Mouse (Mus musculus): ENCODE data around the gene Tnfsf12. TPM values are rescaled to one million over a fixed set of nuclear protein-coding genes. Genes with fewer than 3 reads are reported as not detected.
"Not testable (repeated sequence)": the region's sequence is repeated elsewhere in the genome, so short reads cannot be mapped to it uniquely, and the experiment has no call there.

Gene Tnfsf12
- 2.4 TPM in 2 replicates for polyA plus RNA-seq (2014; fragmentation: Nextera tagmentation; extraction: Ambion mirVana)

- peak within 1 kb of the TSS; percentile 40 for H3K4me3 ChIP-seq (ENCODE audit: low read depth, low read length)
- 1% methylated on average over 36 of the region's 41 CpGs for WGBS
- no peaks in the 10 kb centered on the region for H3K27me3 ChIP-seq (ENCODE audit: control insufficient read depth, insufficient read depth, low read length)
- ATAC-seq (replicated peaks; ENCODE audit: low FRiP score) = no peak
- peak; percentile 75 for DNase-seq (ENCODE audit: low spot score)
- H3K4me2 ChIP-seq (ENCODE audit: low read depth, low read length, severe bottlenecking) = peak within 1 kb of the TSS; percentile 90
- no peak within 1 kb of the TSS for H3K27ac ChIP-seq (ENCODE audit: low read depth, low read length)
- no peaks in the 10 kb centered on the region for H3K36me3 ChIP-seq (ENCODE audit: control insufficient read depth, insufficient read depth, low read length)
- no peaks in the 10 kb centered on the region for H3K9me3 ChIP-seq (ENCODE audit: control insufficient read depth, low read length)
- peak within 1 kb of the TSS; percentile 75 for H3K9ac ChIP-seq (ENCODE audit: low read length)
- H3K4me1 ChIP-seq (replicated peaks; ENCODE audit: control insufficient read depth, insufficient read depth, low read length) = peaks cover 7% of the 10 kb centered on the region
These were observed at the start of gene Tnfsf12, which contains the start of gene Tnfsfm13 for GRCm38 (mm10) chr11:69695361-69696181. Gene Tnfsf12, minus strand, starts transcription at chr11:69695849. Gene Tnfsfm13, minus strand, starts transcription at chr11:69696098.

GRCm38 (mm10) chr11:69731408-69731807, 35.8 kb upstream of the Tnfsf12 start:
- not testable (repeated sequence) for H3K4me2 ChIP-seq (ENCODE audit: low read depth, low read length, severe bottlenecking); H3K9ac ChIP-seq (ENCODE audit: low read length); H3K27ac ChIP-seq (ENCODE audit: low read depth, low read length); ATAC-seq (replicated peaks; ENCODE audit: low FRiP score); H3K9me3 ChIP-seq (ENCODE audit: control insufficient read depth, low read length); H3K27me3 ChIP-seq (ENCODE audit: control insufficient read depth, insufficient read depth, low read length); H3K4me3 ChIP-seq (ENCODE audit: low read depth, low read length); DNase-seq (ENCODE audit: low spot score); H3K4me1 ChIP-seq (replicated peaks; ENCODE audit: control insufficient read depth, insufficient read depth, low read length)
- WGBS = 64% methylated on average over 3 of the region's 3 CpGs
- peaks cover 20% of the 10 kb centered on the region; the same call in 1 of the 2 replicates for H3K36me3 ChIP-seq (ENCODE audit: control insufficient read depth, insufficient read depth, low read length)

- Histone ChIP-seq H3K36me3 (ENCODE audit: control insufficient read depth, insufficient read depth, low read length) (no peaks in the 10 kb centered on the region; the same call in 1 of the 2 replicates), H3K9ac (ENCODE audit: low read length) (no peak overlapping the region), H3K9me3 (ENCODE audit: control insufficient read depth, low read length) (no peaks in the 10 kb centered on the region), H3K27ac (ENCODE audit: low read depth, low read length) (no peak overlapping the region), H3K27me3 (ENCODE audit: control insufficient read depth, insufficient read depth, low read length) (no peaks in the 10 kb centered on the region), H3K4me1 (replicated peaks; ENCODE audit: control insufficient read depth, insufficient read depth, low read length) (no peaks in the 10 kb centered on the region), H3K4me2 (ENCODE audit: low read depth, low read length, severe bottlenecking) (no peak overlapping the region), H3K4me3 (ENCODE audit: low read depth, low read length) (no peak overlapping the region)
- no peak for ATAC-seq (replicated peaks; ENCODE audit: low FRiP score)
- WGBS = 15% methylated on average over 3 of the region's 3 CpGs
- DNase-seq (ENCODE audit: low spot score) = peak; percentile 78
These were observed 33.4 kb upstream of the Tnfsf12 start for GRCm38 (mm10) chr11:69729063-69729462.

GRCm38 (mm10) chr11:69725951-69726350, 30.3 kb upstream of the Tnfsf12 start:
- H3K9me3 ChIP-seq (ENCODE audit: control insufficient read depth, low read length) = no peaks in the 10 kb centered on the region
- H3K27me3 ChIP-seq (ENCODE audit: control insufficient read depth, insufficient read depth, low read length) = no peaks in the 10 kb centered on the region
- ATAC-seq (replicated peaks; ENCODE audit: low FRiP score) (no peak), DNase-seq (ENCODE audit: low spot score) (no peak)
- no peaks in the 10 kb centered on the region for H3K36me3 ChIP-seq (ENCODE audit: control insufficient read depth, insufficient read depth, low read length)
- 51% methylated on average over 5 of the region's 5 CpGs for WGBS
- no peak overlapping the region for H3K9ac ChIP-seq (ENCODE audit: low read length)
- no peaks in the 10 kb centered on the region for H3K4me1 ChIP-seq (replicated peaks; ENCODE audit: control insufficient read depth, insufficient read depth, low read length)
- no peak overlapping the region for H3K4me2 ChIP-seq (ENCODE audit: low read depth, low read length, severe bottlenecking)
- H3K4me3 ChIP-seq (ENCODE audit: low read depth, low read length) = no peak overlapping the region
- H3K27ac ChIP-seq (ENCODE audit: low read depth, low read length) = no peak overlapping the region

- no peak overlapping the region for H3K27ac ChIP-seq (ENCODE audit: low read depth, low read length)
- H3K9ac ChIP-seq (ENCODE audit: low read length) = no peak overlapping the region
- ATAC-seq (replicated peaks; ENCODE audit: low FRiP score) = no peak
- WGBS = 56% methylated on average over 2 of the region's 2 CpGs
- H3K9me3 ChIP-seq (ENCODE audit: control insufficient read depth, low read length) = no peaks in the 10 kb centered on the region
- no peaks in the 10 kb centered on the region; the same call in 1 of the 2 replicates for H3K4me1 ChIP-seq (replicated peaks; ENCODE audit: control insufficient read depth, insufficient read depth, low read length)
- H3K36me3 ChIP-seq (ENCODE audit: control insufficient read depth, insufficient read depth, low read length) = no peaks in the 10 kb centered on the region
- no peak overlapping the region for H3K4me3 ChIP-seq (ENCODE audit: low read depth, low read length)
- no peaks in the 10 kb centered on the region for H3K27me3 ChIP-seq (ENCODE audit: control insufficient read depth, insufficient read depth, low read length)
- no peak for DNase-seq (ENCODE audit: low spot score)
- no peak overlapping the region for H3K4me2 ChIP-seq (ENCODE audit: low read depth, low read length, severe bottlenecking)
These were observed 27.4 kb upstream of the Tnfsf12 start for GRCm38 (mm10) chr11:69723074-69723473.

- no peak for ATAC-seq (replicated peaks; ENCODE audit: low FRiP score)
- whole genome bisulfite sequencing = 86% methylated on average over 6 of the region's 6 CpGs
- no peaks in the 10 kb centered on the region for H3K36me3 ChIP-seq (ENCODE audit: control insufficient read depth, insufficient read depth, low read length)
- H3K4me3 ChIP-seq (ENCODE audit: low read depth, low read length) = no peak overlapping the region
- no peak overlapping the region for H3K4me2 ChIP-seq (ENCODE audit: low read depth, low read length, severe bottlenecking)
- DNase-seq (ENCODE audit: low spot score) = no peak
- H3K9me3 ChIP-seq (ENCODE audit: control insufficient read depth, low read length) = no peaks in the 10 kb centered on the region
- no peak overlapping the region for H3K27ac ChIP-seq (ENCODE audit: low read depth, low read length)
- H3K27me3 ChIP-seq (ENCODE audit: control insufficient read depth, insufficient read depth, low read length) = no peaks in the 10 kb centered on the region
- H3K4me1 ChIP-seq (replicated peaks; ENCODE audit: control insufficient read depth, insufficient read depth, low read length) = no peaks in the 10 kb centered on the region; the same call in 1 of the 2 replicates
- no peak overlapping the region for H3K9ac ChIP-seq (ENCODE audit: low read length)
These were observed 25.2 kb upstream of the Tnfsf12 start for GRCm38 (mm10) chr11:69720852-69721251.

GRCm38 (mm10) chr11:69719423-69719822, 23.8 kb upstream of the Tnfsf12 start:
- Histone ChIP-seq H3K36me3 (ENCODE audit: control insufficient read depth, insufficient read depth, low read length) (no peaks in the 10 kb centered on the region), H3K9ac (ENCODE audit: low read length) (no peak overlapping the region), H3K4me1 (replicated peaks; ENCODE audit: control insufficient read depth, insufficient read depth, low read length) (no peaks in the 10 kb centered on the region; the same call in 1 of the 2 replicates), H3K27me3 (ENCODE audit: control insufficient read depth, insufficient read depth, low read length) (no peaks in the 10 kb centered on the region), H3K4me2 (ENCODE audit: low read depth, low read length, severe bottlenecking) (no peak overlapping the region), H3K9me3 (ENCODE audit: control insufficient read depth, low read length) (no peaks in the 10 kb centered on the region), H3K27ac (ENCODE audit: low read depth, low read length) (no peak overlapping the region), H3K4me3 (ENCODE audit: low read depth, low read length) (no peak overlapping the region)
- no peak for DNase-seq (ENCODE audit: low spot score)
- WGBS = 73% methylated on average over 6 of the region's 6 CpGs
- ATAC-seq (replicated peaks; ENCODE audit: low FRiP score) = no peak

- no peaks in the 10 kb centered on the region for H3K36me3 ChIP-seq (ENCODE audit: control insufficient read depth, insufficient read depth, low read length)
- H3K27ac ChIP-seq (ENCODE audit: low read depth, low read length) = no peak overlapping the region
- 0 out of 2 replicates have a peak overlapping the region, but pooled peaks have one; percentile 21 for H3K4me2 ChIP-seq (ENCODE audit: low read depth, low read length, severe bottlenecking)
- H3K9ac ChIP-seq (ENCODE audit: low read length) = no peak overlapping the region
- H3K9me3 ChIP-seq (ENCODE audit: control insufficient read depth, low read length) = no peaks in the 10 kb centered on the region
- H3K27me3 ChIP-seq (ENCODE audit: control insufficient read depth, insufficient read depth, low read length) = no peaks in the 10 kb centered on the region
- no peaks in the 10 kb centered on the region; the same call in 1 of the 2 replicates for H3K4me1 ChIP-seq (replicated peaks; ENCODE audit: control insufficient read depth, insufficient read depth, low read length)
- no peak for ATAC-seq (replicated peaks; ENCODE audit: low FRiP score)
- 35% methylated on average over 15 of the region's 15 CpGs for WGBS
- no peak overlapping the region for H3K4me3 ChIP-seq (ENCODE audit: low read depth, low read length)
- DNase-seq (ENCODE audit: low spot score) = peak; percentile 62
These were observed 23.0 kb upstream of the Tnfsf12 start for GRCm38 (mm10) chr11:69718661-69719060.
